Mouse (Mus musculus): ENCODE measurements around the gene Cnnm3.

The Cnnm3 gene

GRCm38 (mm10) chr1:36558031-36558993 is 46.6 kb downstream of the Cnnm3 start, which contains the start of gene Sema4c:
Gene Sema4c, minus strand, starts transcription at chr1:36558349.
- DNase-seq = peak; percentile 93

GRCm38 (mm10) chr1:36559256-36559655 is 47.6 kb downstream of the Cnnm3 start:
- DNase-seq = peak; percentile 37

- DNase-seq = no peak
Measured at GRCm38 (mm10) chr1:36559888-36560287, 48.2 kb downstream of the Cnnm3 start.

GRCm38 (mm10) chr1:36560903-36561302 is 49.2 kb downstream of the Cnnm3 start:
- DNase-seq = no peak

- no peak for DNase-seq
Measured at GRCm38 (mm10) chr1:36562388-36562787, 50.7 kb downstream of the Cnnm3 start.

- no peak for DNase-seq
Measured at GRCm38 (mm10) chr1:36563197-36563596, 51.5 kb downstream of the Cnnm3 start.

GRCm38 (mm10) chr1:36563632-36564031 is 52.0 kb downstream of the Cnnm3 start:
- DNase-seq = no peak

- DNase-seq = no peak
Measured at GRCm38 (mm10) chr1:36564101-36564500, 52.4 kb downstream of the Cnnm3 start.

- DNase-seq = no peak
Measured at GRCm38 (mm10) chr1:36566425-36566824, 54.8 kb downstream of the Cnnm3 start.

- no peak for DNase-seq
Measured at GRCm38 (mm10) chr1:36567818-36568603, 56.3 kb downstream of the Cnnm3 start.

GRCm38 (mm10) chr1:36568776-36569175 is 57.1 kb downstream of the Cnnm3 start:
- DNase-seq = no peak

- no peak for DNase-seq
Measured at GRCm38 (mm10) chr1:36569694-36570276, 58.1 kb downstream of the Cnnm3 start.

GRCm38 (mm10) chr1:36570320-36570719 is 58.7 kb downstream of the Cnnm3 start:
- no peak for DNase-seq

- no peak for DNase-seq
Measured at GRCm38 (mm10) chr1:36571627-36572026, 60.0 kb downstream of the Cnnm3 start.

- DNase-seq = no peak
Measured at GRCm38 (mm10) chr1:36572140-36572700, 60.6 kb downstream of the Cnnm3 start.

- DNase-seq = no peak
Measured at GRCm38 (mm10) chr1:36572709-36573108, 61.0 kb downstream of the Cnnm3 start.

- DNase-seq = no peak
Measured at GRCm38 (mm10) chr1:36573524-36573923, 61.9 kb downstream of the Cnnm3 start.

GRCm38 (mm10) chr1:36574196-36574955 is 62.7 kb downstream of the Cnnm3 start:
- no peak for DNase-seq

- no peak for DNase-seq
Measured at GRCm38 (mm10) chr1:36575347-36575746, 63.7 kb downstream of the Cnnm3 start.

GRCm38 (mm10) chr1:36576991-36577675 is 65.5 kb downstream of the Cnnm3 start:
- no peak for DNase-seq
